Mouse (Mus musculus): ENCODE data around the gene Polr2g.

Polr2g gene

DNA sequence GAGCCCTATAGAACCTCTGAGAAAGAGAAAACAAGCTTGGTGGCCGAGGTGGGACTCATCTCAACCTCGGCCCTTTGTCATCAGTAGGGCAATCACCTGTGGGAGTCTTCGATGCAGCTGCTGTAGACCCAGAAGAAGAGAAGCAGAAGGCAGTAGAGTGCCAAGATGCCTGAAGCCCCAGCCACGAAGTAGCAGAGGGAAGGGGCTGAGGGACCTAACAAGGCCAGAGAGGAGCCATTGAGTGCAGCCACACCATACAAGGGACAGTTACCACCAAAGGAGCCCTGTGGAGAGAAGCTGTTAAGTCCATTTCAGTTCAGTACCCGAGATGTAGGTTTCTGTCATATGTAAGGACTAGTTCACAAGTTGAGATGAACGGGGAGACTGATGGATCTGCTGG is 25.0 kb downstream of the Polr2g start:
- in situ Hi-C loops (cut with MboI; ENCODE audit: low pct_unique_long_range_greater_than_20kb in 1 of 2, low sequenced_read_pairs in 2 of 2, unreplicated experiment in 1 of 2) = no loop called here

DNA sequence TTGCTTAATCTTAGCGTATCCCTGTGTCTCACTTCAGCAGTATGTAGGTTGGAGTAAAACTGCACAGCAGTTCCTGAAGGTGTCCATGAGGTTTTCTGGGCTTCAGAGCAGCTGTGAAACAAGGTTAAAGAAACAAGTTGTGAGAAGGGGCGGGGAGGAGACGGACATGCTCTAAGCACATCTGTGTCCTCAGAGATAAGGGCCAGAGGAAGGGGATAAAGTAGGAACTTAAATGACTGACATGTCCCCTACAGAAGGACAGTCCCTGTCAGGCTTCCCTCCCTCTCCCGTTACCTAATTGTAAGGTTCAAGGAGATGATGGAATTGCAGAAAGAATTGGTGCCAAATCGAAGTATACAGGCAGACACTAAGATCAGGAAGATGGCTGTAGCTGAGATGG is 25.4 kb downstream of the Polr2g start:
- in situ Hi-C loops (cut with MboI; ENCODE audit: low pct_unique_long_range_greater_than_20kb in 1 of 2, low sequenced_read_pairs in 2 of 2, unreplicated experiment in 1 of 2) = no loop called here

DNA sequence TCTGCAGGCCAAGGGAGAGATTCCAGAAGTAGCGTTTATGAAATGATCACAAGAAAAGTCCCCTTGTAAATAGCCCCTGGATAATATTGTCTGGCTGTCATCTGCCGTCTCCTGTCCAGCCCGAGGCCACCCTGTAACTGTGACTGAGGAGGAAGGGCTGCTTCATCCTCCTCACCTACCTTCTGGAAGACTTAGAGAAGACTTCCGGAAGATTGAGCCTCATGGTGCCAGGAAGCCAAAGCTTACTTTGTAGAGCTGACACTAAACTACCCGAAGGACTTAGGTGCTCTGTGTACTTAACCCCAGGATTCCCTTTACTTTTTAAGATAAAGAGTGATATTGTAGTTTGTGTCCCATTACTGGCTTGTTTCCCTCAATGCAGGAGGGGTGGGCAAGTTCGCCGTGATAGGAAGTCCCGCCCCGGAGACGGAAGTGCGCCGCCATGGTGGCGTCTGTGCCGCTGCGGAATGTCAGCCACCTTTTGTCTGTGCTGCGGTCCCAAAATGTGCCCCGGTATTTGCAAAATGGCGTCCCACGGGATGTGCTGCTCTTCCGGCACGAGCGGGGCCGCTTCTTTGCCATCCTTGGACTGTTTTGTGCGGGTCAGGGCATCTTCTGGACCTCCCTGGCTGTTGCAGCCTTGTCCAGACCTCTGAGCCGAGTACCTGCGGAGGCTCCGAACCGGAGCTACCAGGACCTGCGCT is 27.7 kb downstream of the Polr2g start, which contains the start of gene Tmem223:
Tmem223 (plus strand) TSS at position 430 of the 704 bp plus-strand sequence.
- in situ Hi-C loops (cut with MboI; ENCODE audit: low pct_unique_long_range_greater_than_20kb in 1 of 2, low sequenced_read_pairs in 2 of 2, unreplicated experiment in 1 of 2) = no loop called here

DNA sequence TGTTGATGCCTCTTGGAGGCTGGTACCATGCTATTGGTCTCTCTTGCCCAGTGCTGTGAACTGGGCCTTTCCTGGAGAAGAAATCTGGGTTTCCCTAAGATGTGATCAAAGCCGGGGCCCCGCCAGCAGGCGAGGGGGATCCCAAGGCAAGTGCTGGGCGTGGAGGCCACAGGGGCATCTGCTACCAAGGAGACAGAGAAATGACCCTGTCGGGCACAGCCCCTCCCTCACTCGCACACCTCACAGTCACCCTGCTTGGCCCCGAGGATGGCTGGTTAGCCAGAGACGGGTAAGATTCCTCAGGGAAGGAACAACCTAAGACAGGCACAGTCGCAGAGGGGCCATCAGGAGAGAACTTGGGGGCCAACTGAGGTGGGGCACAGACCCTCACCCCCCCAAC is 32.8 kb downstream of the Polr2g start:
- in situ Hi-C loops (cut with MboI; ENCODE audit: low pct_unique_long_range_greater_than_20kb in 1 of 2, low sequenced_read_pairs in 2 of 2, unreplicated experiment in 1 of 2) = no loop called here

DNA sequence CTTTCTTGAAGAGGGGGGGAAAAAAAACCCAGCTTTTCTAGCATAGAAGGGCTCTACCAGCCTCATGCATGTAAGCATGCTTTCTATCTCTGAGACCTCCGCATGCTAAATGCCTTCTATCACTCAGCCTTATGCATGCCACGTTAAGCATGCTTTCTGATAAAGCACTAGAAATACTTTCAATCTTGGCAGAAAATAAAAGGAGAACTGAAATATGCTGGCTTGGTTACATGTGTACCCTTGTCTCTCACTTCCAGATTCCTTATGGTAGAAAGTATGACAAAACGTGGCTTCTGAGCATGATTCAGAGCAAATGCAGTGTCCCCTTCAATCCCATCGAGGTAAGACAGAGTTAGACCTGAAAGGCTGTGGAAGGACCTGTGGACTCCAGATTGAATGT is 35.1 kb downstream of the Polr2g start:
- in situ Hi-C loops (cut with MboI; ENCODE audit: low pct_unique_long_range_greater_than_20kb in 1 of 2, low sequenced_read_pairs in 2 of 2, unreplicated experiment in 1 of 2) = no loop called here

DNA sequence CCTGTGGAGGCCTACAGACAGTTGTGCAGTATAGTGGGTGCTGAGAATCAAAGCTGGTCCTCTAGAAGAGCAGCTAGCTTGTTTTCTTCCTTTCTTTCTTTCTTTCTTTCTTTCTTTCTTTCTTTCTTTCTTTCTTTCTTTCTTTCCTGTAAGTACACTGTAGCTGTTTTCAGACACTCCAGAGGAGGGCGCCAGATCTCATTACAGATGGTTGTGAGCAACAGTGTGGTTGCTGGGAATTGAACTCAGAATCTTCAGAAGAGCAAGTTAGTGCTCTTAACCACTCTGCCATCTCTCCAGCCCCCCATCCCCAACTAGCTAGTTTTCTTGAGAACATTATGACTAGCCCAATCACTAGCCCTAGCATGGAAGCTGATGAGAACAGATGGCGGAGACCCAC is 37.6 kb downstream of the Polr2g start:
- in situ Hi-C loops (cut with MboI; ENCODE audit: low pct_unique_long_range_greater_than_20kb in 1 of 2, low sequenced_read_pairs in 2 of 2, unreplicated experiment in 1 of 2) = no loop called here

GRCm38 (mm10) chr19:8758899-8759298 is 39.5 kb downstream of the Polr2g start:
- in situ Hi-C loops (cut with MboI; ENCODE audit: low pct_unique_long_range_greater_than_20kb in 1 of 2, low sequenced_read_pairs in 2 of 2, unreplicated experiment in 1 of 2) = no loop called here

GRCm38 (mm10) chr19:8757471-8757998 is 40.8 kb downstream of the Polr2g start:
- in situ Hi-C loops (cut with MboI; ENCODE audit: low pct_unique_long_range_greater_than_20kb in 1 of 2, low sequenced_read_pairs in 2 of 2, unreplicated experiment in 1 of 2) = no loop called here

DNA sequence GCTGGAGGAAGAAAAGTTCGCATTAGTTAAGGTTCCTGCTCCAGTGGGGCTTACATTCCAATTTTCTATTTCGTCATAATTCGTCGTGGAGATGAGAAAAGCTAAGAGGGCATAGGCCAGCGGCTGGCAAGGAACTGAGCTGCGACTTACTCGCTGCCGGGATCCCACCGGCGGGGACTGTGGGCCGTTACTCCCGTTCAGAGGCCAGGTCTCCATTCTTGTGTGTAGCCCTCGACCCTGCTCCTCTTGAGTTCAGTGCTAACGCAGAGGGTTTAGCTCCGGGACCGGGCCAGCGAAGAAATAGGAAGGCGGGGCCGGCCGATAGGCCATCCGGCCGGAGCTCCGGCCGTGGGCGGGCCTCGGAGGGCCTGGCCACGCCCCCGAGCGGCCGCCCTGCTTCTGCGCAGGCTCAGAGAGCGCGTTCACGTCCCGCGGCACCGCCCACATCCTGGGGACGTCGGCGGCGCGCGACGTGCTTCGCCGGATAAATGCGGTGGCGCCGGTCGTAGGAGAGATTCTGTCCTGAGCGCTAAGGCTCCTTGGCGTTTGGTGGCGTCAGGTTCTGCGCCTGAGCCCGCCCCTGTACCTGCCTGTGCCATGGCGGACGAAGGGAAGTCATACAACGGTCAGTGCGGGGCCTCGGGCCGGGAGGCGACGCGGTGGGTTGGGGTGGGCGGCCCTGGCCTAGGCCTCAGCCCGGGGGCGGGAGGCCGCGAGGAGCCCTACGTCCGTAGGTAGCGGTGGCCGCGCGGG is 41.6 kb downstream of the Polr2g start, which contains the start of gene Nxf1:
Nxf1 (plus strand) TSS at position 439 of the 753 bp plus-strand sequence.
- in situ Hi-C loops (cut with MboI; ENCODE audit: low pct_unique_long_range_greater_than_20kb in 1 of 2, low sequenced_read_pairs in 2 of 2, unreplicated experiment in 1 of 2) = no loop called here

DNA sequence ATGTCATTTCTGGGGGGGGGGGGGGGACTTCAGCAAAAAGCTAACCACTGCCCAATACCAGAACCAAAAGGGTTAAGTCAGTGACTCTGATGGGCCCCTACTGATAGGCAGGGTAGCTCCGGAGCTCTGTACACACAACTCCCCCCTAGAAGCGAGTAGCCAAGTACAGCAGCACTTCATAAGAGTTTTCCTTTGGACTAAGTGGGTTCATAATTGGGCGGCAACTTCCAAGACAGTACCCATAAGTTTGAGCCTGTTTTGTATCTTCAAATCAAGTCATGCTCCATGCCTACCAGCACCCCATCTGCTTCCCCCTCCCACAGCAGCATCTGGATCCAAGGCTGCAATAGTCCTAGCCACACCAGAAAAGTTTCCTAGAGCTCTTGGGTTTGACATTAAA is 42.7 kb downstream of the Polr2g start:
- in situ Hi-C loops (cut with MboI; ENCODE audit: low pct_unique_long_range_greater_than_20kb in 1 of 2, low sequenced_read_pairs in 2 of 2, unreplicated experiment in 1 of 2) = no loop called here

- in situ Hi-C loops (cut with MboI; ENCODE audit: low pct_unique_long_range_greater_than_20kb in 1 of 2, low sequenced_read_pairs in 2 of 2, unreplicated experiment in 1 of 2) = no loop called here
Observed at GRCm38 (mm10) chr19:8747368-8747767, 51.0 kb downstream of the Polr2g start.

- in situ Hi-C loops (cut with MboI; ENCODE audit: low pct_unique_long_range_greater_than_20kb in 1 of 2, low sequenced_read_pairs in 2 of 2, unreplicated experiment in 1 of 2) = no loop called here
Observed at GRCm38 (mm10) chr19:8745382-8745781, 53.0 kb downstream of the Polr2g start.
